Mouse (Mus musculus): ENCODE data around the gene Traf7.

DNA sequence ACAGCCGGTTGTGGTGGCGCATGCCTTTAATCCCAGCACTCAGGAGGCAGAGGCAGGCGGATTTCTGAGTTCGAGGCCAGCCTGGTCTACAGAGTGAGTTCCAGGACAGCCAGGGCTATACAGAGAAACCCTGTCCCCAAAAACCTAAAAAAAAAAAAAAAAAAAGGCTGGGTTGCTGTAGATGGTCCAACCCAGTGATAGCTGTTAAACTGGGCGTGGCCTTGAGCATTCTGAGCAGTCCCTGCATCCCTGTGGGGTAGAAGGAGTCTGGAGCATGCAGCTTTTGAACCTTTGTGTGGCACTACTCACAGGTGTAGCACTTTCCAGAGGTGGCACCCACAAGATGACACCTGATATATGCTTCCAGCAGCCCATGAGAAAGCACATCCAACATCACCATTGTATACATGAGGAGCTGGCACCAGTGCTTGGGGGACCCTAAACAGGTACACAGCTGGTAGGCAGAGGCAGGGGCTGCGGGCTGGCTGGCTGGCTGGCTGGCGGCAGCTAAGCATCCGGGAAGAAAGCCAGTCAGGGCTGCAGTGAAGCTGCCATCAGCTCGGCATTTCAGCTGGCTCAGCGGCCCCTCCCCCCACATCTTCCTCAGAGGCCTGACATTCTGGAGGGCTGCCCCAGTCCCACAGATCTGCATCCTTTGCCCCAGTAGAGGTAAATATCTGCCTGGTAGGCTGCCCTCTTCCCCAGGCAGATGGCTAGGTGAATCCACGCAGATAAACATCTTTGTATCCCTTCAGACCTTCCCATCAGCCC lies 42.5 kb downstream of the Traf7 start:
- TF ChIP-seq MAX (IDR thresholded peaks at IDR 0.05) = no peak
- TF ChIP-seq CTCF (IDR thresholded peaks at IDR 0.05; ENCODE audit: control insufficient read depth, insufficient read depth, insufficient read length) = no peak
- TF ChIP-seq USF1 (IDR thresholded peaks at IDR 0.05; ENCODE audit: low read depth) = no peak
- TF ChIP-seq CEBPB (IDR thresholded peaks at IDR 0.05; ENCODE audit: low read depth) = no peak
- TF ChIP-seq MYOG (IDR thresholded peaks at IDR 0.05; ENCODE audit: control insufficient read depth, extremely low read depth, insufficient read length) = no peak

Data from C2C12 (cell line).